Mouse (Mus musculus) MEL (cell line): ENCODE measurements around the gene Plpp2. TPM values are rescaled to one million over a fixed set of nuclear protein-coding genes. Genes with fewer than 3 reads are reported as not detected.

ENCODE experiments used
- DNase-seq: peaks from one replicate; pipeline ENCODE4 v3.0.0; 2011; ENCODE audit warnings: low read depth, low spot score
- H3K27ac ChIP-seq: 2 replicates; pipeline ENCODE4 v1.5.1; 2012; ENCODE audit warnings: low read depth, mild to moderate bottlenecking, control low read depth, low read length, moderate library complexity; ENCODE audit not compliant: control insufficient read depth
- H3K27me3 ChIP-seq, 2 experiments: fragments of 150-350 bp in 1 of 2; sonication (generic) in 1 of 2; 2 replicates each; pipeline ENCODE4 v1.6.1; 2012; ENCODE audit warnings: low read length in 2 of 2, mild to moderate bottlenecking in 2 of 2, improper control_type of control experiment in 1 of 2, moderate library complexity in 1 of 2; ENCODE audit not compliant: insufficient read depth in 2 of 2, control insufficient read depth in 1 of 2
- H3K36me3 ChIP-seq, 2 experiments: 2 replicates each; pipeline ENCODE4 v1.6.1; 2012 to 2014; ENCODE audit warnings: low read length in 2 of 2, improper control_type of control experiment in 1 of 2, inconsistent platforms in 1 of 2, mild to moderate bottlenecking in 1 of 2; ENCODE audit not compliant: insufficient read depth in 2 of 2, control insufficient read depth in 1 of 2
- H3K4me1 ChIP-seq, 2 experiments: fragments of 150-350 bp in 1 of 2; sonication (generic) in 1 of 2; 2 replicates each; pipeline ENCODE4 v1.6.1; 2012; ENCODE audit warnings: low read length in 2 of 2, improper control_type of control experiment in 1 of 2, mild to moderate bottlenecking in 1 of 2; ENCODE audit not compliant: insufficient read depth in 2 of 2, control insufficient read depth in 1 of 2
- H3K4me3 ChIP-seq, 2 experiments: fragments of 150-350 bp in 1 of 2; sonication (generic) in 1 of 2; 2 replicates each; pipeline ENCODE4 v1.5.1; 2012; ENCODE audit warnings: low read depth in 2 of 2, low read length in 2 of 2, mild to moderate bottlenecking in 2 of 2, moderate library complexity in 2 of 2, control low read depth in 1 of 2, improper control_type of control experiment in 1 of 2; ENCODE audit not compliant: control insufficient read depth in 1 of 2, insufficient read depth in 1 of 2
- H3K79me2 ChIP-seq: 2 replicates; pipeline ENCODE4 v1.6.1; 2012; ENCODE audit warnings: mild to moderate bottlenecking, low read length, moderate library complexity; ENCODE audit not compliant: control insufficient read depth, poor library complexity, insufficient read depth
- H3K9ac ChIP-seq: 2 replicates; pipeline ENCODE4 v1.6.1; 2012; ENCODE audit warnings: low read depth, mild to moderate bottlenecking, control low read depth, low read length, moderate library complexity; ENCODE audit not compliant: control insufficient read depth, poor library complexity, severe bottlenecking
- H3K9me3 ChIP-seq: fragments of 150-350 bp; sonication (generic); replicated peaks from 2 replicates; pipeline ENCODE4 v1.6.1; 2012; ENCODE audit warnings: mild to moderate bottlenecking, low read length, improper control_type of control experiment, moderate library complexity; ENCODE audit not compliant: insufficient read depth
- CHD1 ChIP-seq: IDR thresholded peaks from 2 replicates; pipeline ENCODE4 v1.6.1; 2012; ENCODE audit warnings: low read depth, mild to moderate bottlenecking, inconsistent platforms, low read length, improper control_type of control experiment
- CTCF ChIP-seq, 3 experiments: IDR thresholded peaks in 2 of 3; conservative IDR thresholded peaks in 1 of 3; 2 replicates each; pipeline ENCODE4 v1.5.1; 2011 to 2012; ENCODE audit warnings: low read length in 3 of 3, low read depth in 2 of 3, mild to moderate bottlenecking in 2 of 3, improper control_type of control experiment in 1 of 3, inconsistent platforms in 1 of 3, mixed read lengths in 1 of 3, moderate library complexity in 1 of 3; ENCODE audit not compliant: control insufficient read depth in 1 of 3, insufficient read depth in 1 of 3, poor library complexity in 1 of 3, severe bottlenecking in 1 of 3
- ETS1 ChIP-seq: IDR thresholded peaks from 2 replicates; pipeline ENCODE4 v1.6.1; 2012; ENCODE audit warnings: low read depth, mild to moderate bottlenecking, inconsistent platforms, low read length, improper control_type of control experiment, moderate library complexity
- GATA1 ChIP-seq: IDR thresholded peaks from 2 replicates; pipeline ENCODE4 v1.6.1; 2011; ENCODE audit warnings: low read depth, low read length, improper control_type of control experiment
- HCFC1 ChIP-seq: IDR thresholded peaks from 2 replicates; pipeline ENCODE4 v1.6.1; 2012; ENCODE audit warnings: low read depth, mild to moderate bottlenecking, inconsistent platforms, low read length, improper control_type of control experiment, moderate library complexity
- JUND ChIP-seq: IDR thresholded peaks from 2 replicates; pipeline ENCODE4 v1.6.1; 2011; ENCODE audit warnings: low read depth, mild to moderate bottlenecking, improper control_type of control experiment, low read length
- KAT2A ChIP-seq: conservative IDR thresholded peaks from 2 replicates; pipeline ENCODE4 v1.6.1; 2012; ENCODE audit warnings: low read depth, low read length, improper control_type of control experiment, inconsistent platforms
- MAFK ChIP-seq: IDR thresholded peaks from 2 replicates; pipeline ENCODE4 v1.6.1; 2011; ENCODE audit warnings: low read depth, mild to moderate bottlenecking, low read length, improper control_type of control experiment, borderline replicate concordance
- MAX ChIP-seq: IDR thresholded peaks from 2 replicates; pipeline ENCODE4 v1.6.1; 2011; ENCODE audit warnings: low read length, improper control_type of control experiment
- MXI1 ChIP-seq: IDR thresholded peaks from 2 replicates; pipeline ENCODE4 v1.6.1; 2011; ENCODE audit warnings: mild to moderate bottlenecking, low read depth, low read length, improper control_type of control experiment
- MYB ChIP-seq: IDR thresholded peaks from 2 replicates; pipeline ENCODE4 v1.6.1; 2011; ENCODE audit warnings: mild to moderate bottlenecking, low read depth, low read length, improper control_type of control experiment
- POLR2A ChIP-seq, 2 experiments: IDR thresholded peaks; 2 replicates each; pipeline ENCODE4 v1.6.1; 2011 to 2012; ENCODE audit warnings: low read length in 2 of 2, mild to moderate bottlenecking in 2 of 2, control low read depth in 1 of 2, improper control_type of control experiment in 1 of 2, low read depth in 1 of 2, moderate library complexity in 1 of 2; ENCODE audit not compliant: control insufficient read depth in 1 of 2, insufficient read depth in 1 of 2, poor library complexity in 1 of 2
- RAD21 ChIP-seq: IDR thresholded peaks from 2 replicates; pipeline ENCODE4 v1.6.1; 2011; ENCODE audit warnings: mild to moderate bottlenecking, low read depth, low read length, improper control_type of control experiment
- RCOR1 ChIP-seq: IDR thresholded peaks from 2 replicates; pipeline ENCODE4 v1.6.1; 2012; ENCODE audit warnings: low read depth, mild to moderate bottlenecking, inconsistent platforms, low read length, improper control_type of control experiment
- SIN3A ChIP-seq: IDR thresholded peaks from 2 replicates; pipeline ENCODE4 v1.6.1; 2012; ENCODE audit warnings: low read length, improper control_type of control experiment, inconsistent platforms
- TBP ChIP-seq: IDR thresholded peaks from 2 replicates; pipeline ENCODE4 v1.8.0; 2011; ENCODE audit warnings: low read depth, low read length, improper control_type of control experiment
- TCF12 ChIP-seq: IDR thresholded peaks from 2 replicates; pipeline ENCODE4 v1.6.1; 2014; ENCODE audit warnings: low read depth, mild to moderate bottlenecking, inconsistent platforms, low read length, improper control_type of control experiment, moderate library complexity
- USF2 ChIP-seq, 2 experiments: IDR thresholded peaks; 2 replicates each; pipeline ENCODE4 v1.6.1; 2011 to 2012; ENCODE audit warnings: improper control_type of control experiment in 2 of 2, low read length in 2 of 2, borderline replicate concordance in 1 of 2, inconsistent platforms in 1 of 2, low read depth in 1 of 2, mild to moderate bottlenecking in 1 of 2; ENCODE audit not compliant: insufficient read depth in 1 of 2
- ZMIZ1 ChIP-seq: IDR thresholded peaks from 2 replicates; pipeline ENCODE4 v1.6.1; 2012; ENCODE audit warnings: low read depth, mild to moderate bottlenecking, inconsistent platforms, low read length, improper control_type of control experiment, moderate library complexity
- polyA plus RNA-seq, 2 experiments: library from polyadenylated mRNA; stranded (reverse) in 1 of 2; unstranded in 1 of 2; fragments of >175 nt in 1 of 2; fragments of >200 nt in 1 of 2; gene quantifications; 2 replicates each; pipeline versions ENCODE4 v1.2.1 to v1.2.4; 2012; ENCODE audit warnings: low replicate concordance in 2 of 2, low read depth in 1 of 2; ENCODE audit not compliant: insufficient read length in 2 of 2, insufficient read depth in 1 of 2, missing spikeins in 1 of 2
- total RNA-seq: library from RNA; depleted of rRNA; stranded (reverse); fragments of 300-350 nt; gene quantifications from 2 replicates; pipeline ENCODE4 v1.2.3, GENCODE M21; 2012

The Plpp2 gene
- total and polyA plus RNA-seq, 3 experiments = 26.0 to 32.8 TPM; not detected in 1

GRCm38 (mm10) chr10:79543884-79544597 is 10.4 kb upstream of the Plpp2 start:
- Histone ChIP-seq H3K79me2 (no peaks in the 10 kb centered on the region), H3K27me3 (no peaks in the 10 kb centered on the region), H3K4me1 (no peaks in the 10 kb centered on the region), H3K9me3 (no peaks in the 10 kb centered on the region), H3K36me3 (no peaks in the 10 kb centered on the region; a peak in 1 of 4 replicates)
- DNase-seq = no peak
- TF ChIP-seq GATA1 (no peak), RCOR1 (no peak), CHD1 (no peak), MAFK (no peak), TBP (no peak), MAX (no peak), ETS1 (no peak), MYB (no peak), USF2 (IDR thresholded peaks at IDR 0.05; ENCODE audit: borderline replicate concordance in 1 of 2, insufficient read depth in 1 of 2, low read depth in 1 of 2, low read length in 2 of 2) (no peak), CTCF (IDR thresholded peaks at IDR 0.05 in 2 of 3, conservative IDR thresholded peaks at IDR 0.05 in 1 of 3; ENCODE audit: control insufficient read depth in 1 of 3, insufficient read depth in 1 of 3, low read depth in 2 of 3, low read length in 3 of 3, poor library complexity in 1 of 3, severe bottlenecking in 1 of 3) (no peak), RAD21 (no peak)
- TF ChIP-seq, all 39 proteins: peak for 0
- H3K27ac ChIP-seq = no peak overlapping the region
- H3K4me3 ChIP-seq = no peak overlapping the region
- H3K9ac ChIP-seq = no peak overlapping the region

- Histone ChIP-seq H3K4me1 (no peaks in the 10 kb centered on the region), H3K27me3 (no peaks in the 10 kb centered on the region), H3K79me2 (no peaks in the 10 kb centered on the region)
- TF ChIP-seq CHD1 (no peak), JUND (no peak), KAT2A (no peak), RCOR1 (no peak), MXI1 (no peak), SIN3A (no peak), ZMIZ1 (no peak), TBP (no peak), HCFC1 (no peak), POLR2A (IDR thresholded peaks at IDR 0.05; ENCODE audit: control insufficient read depth in 1 of 2, insufficient read depth in 1 of 2, low read depth in 1 of 2, low read length in 2 of 2, poor library complexity in 1 of 2) (no peak), MAX (no peak), TCF12 (no peak)
- TF ChIP-seq, all 39 proteins: peak for 0
- H3K9ac ChIP-seq = no peak overlapping the region
- no peak overlapping the region for H3K4me3 ChIP-seq
- no peak overlapping the region for H3K27ac ChIP-seq
- no peak for DNase-seq
- H3K9me3 ChIP-seq = no peaks in the 10 kb centered on the region
- H3K36me3 ChIP-seq = no peaks in the 10 kb centered on the region; a peak in 1 of 4 replicates
Observed at GRCm38 (mm10) chr10:79542171-79542570, 8.6 kb upstream of the Plpp2 start.
